Mouse (Mus musculus) forebrain, embryonic 12.5 days (tissue): ENCODE results near the gene Vstm2l. TPM values are rescaled to one million over a fixed set of nuclear protein-coding genes. Genes with fewer than 3 reads are reported as not detected.

Experiments used
- ATAC-seq: fragments of 200-750 bp; cut with Nextera tagmentation; 2 replicates; pipeline ENCODE4 v1.8.0; 2017; ENCODE audit warnings: moderate TSS enrichment; ENCODE audit not compliant: low FRiP score
- H3K27ac ChIP-seq: fragments of 300-500 bp; sonication (generic); 2 replicates; pipeline ENCODE4 v1.5.1; 2016; ENCODE audit warnings: mild to moderate bottlenecking
- H3K27me3 ChIP-seq: fragments of 300-500 bp; sonication (generic); 2 replicates; pipeline ENCODE4 v1.6.1; 2016; ENCODE audit warnings: mild to moderate bottlenecking
- H3K36me3 ChIP-seq: fragments of 300-500 bp; sonication (generic); replicated peaks from 2 replicates; pipeline ENCODE4 v1.6.1; 2016; ENCODE audit warnings: mild to moderate bottlenecking
- H3K4me1 ChIP-seq: fragments of 300-500 bp; sonication (generic); 2 replicates; pipeline ENCODE4 v1.6.1; 2016
- H3K4me2 ChIP-seq: fragments of 300-500 bp; sonication (generic); 2 replicates; pipeline ENCODE4 v1.6.1; 2016; ENCODE audit warnings: mild to moderate bottlenecking, moderate library complexity
- H3K4me3 ChIP-seq: fragments of 300-500 bp; sonication (generic); replicated peaks from 2 replicates; pipeline ENCODE4 v1.5.1; 2016; ENCODE audit warnings: mild to moderate bottlenecking
- H3K9ac ChIP-seq: fragments of 300-500 bp; sonication (generic); 2 replicates; pipeline ENCODE4 v1.6.1; 2016; ENCODE audit warnings: mild to moderate bottlenecking
- H3K9me3 ChIP-seq: fragments of 300-500 bp; sonication (generic); 2 replicates; pipeline ENCODE4 v1.6.1; 2016
- WGBS: fragments of 180-500 bp; shearing (Covaris S2); methylation state at CpG from one replicate; pipeline ENCODE4 v1.1.7; 2016; 5-methylcytosine and 5-hydroxymethylcytosine counted together
- polyA plus RNA-seq: library from polyadenylated mRNA; unstranded; fragments of >200 nt; fragmentation: Nextera tagmentation; extraction: Ambion mirVana; gene quantifications from 2 replicates; pipeline ENCODE4 v1.2.1, GENCODE M21; 2016

The Vstm2l gene
- polyA plus RNA-seq, result 3.5 TPM in 2 replicates

GRCm38 (mm10) chr2:157914105-157914764, at the start of gene Vstm2l:
Vstm2l (plus strand) TSS chr2:157914653.
- WGBS, result 3% methylated on average over 51 of the region's 62 CpGs
- H3K9me3 ChIP-seq, result no peaks in the 10 kb centered on the region
- ATAC-seq, result peak; percentile 76
- H3K36me3 ChIP-seq, result no peaks in the 10 kb centered on the region
- peak within 1 kb of the TSS; percentile 66 for H3K4me2 ChIP-seq
- H3K9ac ChIP-seq, result peak within 1 kb of the TSS; percentile 62
- peak within 1 kb of the TSS; percentile 36; the same call in 1 of the 2 replicates for H3K27ac ChIP-seq
- peak within 1 kb of the TSS; percentile 51 for H3K4me3 ChIP-seq
- peaks cover 70% of the 10 kb centered on the region for H3K27me3 ChIP-seq
- H3K4me1 ChIP-seq, result peaks cover 23% of the 10 kb centered on the region

GRCm38 (mm10) chr2:157867126-157867525, 47.3 kb upstream of the Vstm2l start:
- ATAC-seq, result no peak
- H3K9me3 ChIP-seq, result no peaks in the 10 kb centered on the region
- peaks cover 9% of the 10 kb centered on the region for H3K36me3 ChIP-seq
- no peaks in the 10 kb centered on the region for H3K27me3 ChIP-seq
- no peaks in the 10 kb centered on the region for H3K4me1 ChIP-seq
- no peak overlapping the region for H3K4me3 ChIP-seq
- no peak overlapping the region for H3K4me2 ChIP-seq
- H3K27ac ChIP-seq, result no peak overlapping the region
- 88% methylated on average over 3 of the region's 3 CpGs for WGBS
- H3K9ac ChIP-seq, result no peak overlapping the region

- Histone ChIP-seq H3K9me3 (no peaks in the 10 kb centered on the region), H3K9ac (no peak overlapping the region), H3K27me3 (no peaks in the 10 kb centered on the region), H3K27ac (no peak overlapping the region), H3K4me1 (no peaks in the 10 kb centered on the region), H3K4me3 (no peak overlapping the region), H3K4me2 (no peak overlapping the region), H3K36me3 (peaks cover 15% of the 10 kb centered on the region)
- WGBS, result 90% methylated on average over 6 of the region's 6 CpGs
- ATAC-seq, result no peak
These were observed 44.2 kb upstream of the Vstm2l start for GRCm38 (mm10) chr2:157870247-157870646.

- Histone ChIP-seq H3K4me3 (no peak overlapping the region), H3K27ac (no peak overlapping the region), H3K27me3 (no peaks in the 10 kb centered on the region), H3K9me3 (no peaks in the 10 kb centered on the region), H3K9ac (no peak overlapping the region), H3K36me3 (peaks cover 15% of the 10 kb centered on the region), H3K4me2 (no peak overlapping the region), H3K4me1 (no peaks in the 10 kb centered on the region; the same call in 1 of the 2 replicates)
- ATAC-seq, result no peak
- 79% methylated on average over 6 of the region's 6 CpGs for WGBS
These were observed 41.2 kb upstream of the Vstm2l start for GRCm38 (mm10) chr2:157873223-157873622.

GRCm38 (mm10) chr2:157873691-157874090, 40.8 kb upstream of the Vstm2l start:
- Histone ChIP-seq H3K36me3 (peaks cover 15% of the 10 kb centered on the region), H3K27me3 (no peaks in the 10 kb centered on the region), H3K4me2 (no peak overlapping the region), H3K4me3 (no peak overlapping the region), H3K27ac (no peak overlapping the region), H3K9ac (no peak overlapping the region), H3K9me3 (no peaks in the 10 kb centered on the region), H3K4me1 (no peaks in the 10 kb centered on the region; the same call in 1 of the 2 replicates)
- ATAC-seq, result no peak
- 92% methylated on average over 1 of the region's 1 CpGs for WGBS

- WGBS, result 63% methylated on average over 8 of the region's 8 CpGs
- H3K36me3 ChIP-seq, result peaks cover 15% of the 10 kb centered on the region
- H3K4me3 ChIP-seq, result no peak overlapping the region
- H3K4me1 ChIP-seq, result no peaks in the 10 kb centered on the region; the same call in 1 of the 2 replicates
- H3K27ac ChIP-seq, result peak overlapping the region; percentile 50
- no peak overlapping the region for H3K4me2 ChIP-seq
- H3K27me3 ChIP-seq, result no peaks in the 10 kb centered on the region
- H3K9me3 ChIP-seq, result no peaks in the 10 kb centered on the region
- H3K9ac ChIP-seq, result no peak overlapping the region
- no peak for ATAC-seq
These were observed 39.3 kb upstream of the Vstm2l start for GRCm38 (mm10) chr2:157875111-157875510.

- peaks cover 4% of the 10 kb centered on the region for H3K36me3 ChIP-seq
- ATAC-seq, result no peak
- 96% methylated on average over 3 of the region's 3 CpGs for WGBS
- H3K4me2 ChIP-seq, result no peak overlapping the region
- peaks cover 18% of the 10 kb centered on the region for H3K4me1 ChIP-seq
- H3K9ac ChIP-seq, result no peak overlapping the region
- H3K9me3 ChIP-seq, result no peaks in the 10 kb centered on the region
- no peak overlapping the region; the same call in 1 of the 2 replicates for H3K27ac ChIP-seq
- no peaks in the 10 kb centered on the region for H3K27me3 ChIP-seq
- no peak overlapping the region for H3K4me3 ChIP-seq
These were observed 37.1 kb upstream of the Vstm2l start for GRCm38 (mm10) chr2:157877394-157877793.

- no peaks in the 10 kb centered on the region for H3K27me3 ChIP-seq
- H3K9ac ChIP-seq, result no peak overlapping the region
- H3K4me3 ChIP-seq, result no peak overlapping the region
- 63% methylated on average over 5 of the region's 5 CpGs for WGBS
- no peak for ATAC-seq
- no peak overlapping the region for H3K27ac ChIP-seq
- no peak overlapping the region for H3K4me2 ChIP-seq
- peaks cover 18% of the 10 kb centered on the region for H3K4me1 ChIP-seq
- no peaks in the 10 kb centered on the region; the same call in 1 of the 2 replicates for H3K36me3 ChIP-seq
- no peaks in the 10 kb centered on the region for H3K9me3 ChIP-seq
These were observed 36.5 kb upstream of the Vstm2l start for GRCm38 (mm10) chr2:157877967-157878366.

- Histone ChIP-seq H3K36me3 (peaks cover 17% of the 10 kb centered on the region), H3K4me1 (peaks cover 32% of the 10 kb centered on the region), H3K9ac (no peak overlapping the region), H3K4me3 (no peak overlapping the region), H3K9me3 (no peaks in the 10 kb centered on the region), H3K27ac (peak overlapping the region; percentile 57), H3K4me2 (no peak overlapping the region), H3K27me3 (no peaks in the 10 kb centered on the region)
- 21% methylated on average over 11 of the region's 11 CpGs for WGBS
- peak; percentile 60; the same call in 1 of the 2 replicates for ATAC-seq
These were observed 32.5 kb upstream of the Vstm2l start for GRCm38 (mm10) chr2:157881939-157882338.

GRCm38 (mm10) chr2:157887275-157888025, 27.0 kb upstream of the Vstm2l start:
- Histone ChIP-seq H3K9me3 (no peaks in the 10 kb centered on the region), H3K4me3 (no peak overlapping the region), H3K4me1 (peaks cover 45% of the 10 kb centered on the region), H3K27me3 (no peaks in the 10 kb centered on the region), H3K9ac (no peak overlapping the region), H3K4me2 (no peak overlapping the region), H3K27ac (peak overlapping the region; percentile 68), H3K36me3 (peaks cover 29% of the 10 kb centered on the region)
- WGBS, result 19% methylated on average over 10 of the region's 10 CpGs
- ATAC-seq, result no peak

GRCm38 (mm10) chr2:157891166-157891565, 23.3 kb upstream of the Vstm2l start:
- no peak overlapping the region for H3K4me3 ChIP-seq
- WGBS, result 83% methylated on average over 6 of the region's 6 CpGs
- no peak overlapping the region for H3K4me2 ChIP-seq
- H3K9me3 ChIP-seq, result no peaks in the 10 kb centered on the region
- ATAC-seq, result no peak
- peaks cover 39% of the 10 kb centered on the region for H3K4me1 ChIP-seq
- no peak overlapping the region for H3K27ac ChIP-seq
- no peaks in the 10 kb centered on the region for H3K27me3 ChIP-seq
- H3K36me3 ChIP-seq, result peaks cover 12% of the 10 kb centered on the region; the same call in 1 of the 2 replicates
- no peak overlapping the region for H3K9ac ChIP-seq

GRCm38 (mm10) chr2:157897131-157897530, 17.3 kb upstream of the Vstm2l start:
- Histone ChIP-seq H3K4me3 (no peak overlapping the region), H3K36me3 (0 out of 2 replicates have a peak, but pooled peaks cover under 1% of the 10 kb centered on the region), H3K9ac (no peak overlapping the region), H3K27ac (no peak overlapping the region), H3K4me2 (no peak overlapping the region), H3K9me3 (no peaks in the 10 kb centered on the region), H3K4me1 (no peaks in the 10 kb centered on the region), H3K27me3 (peaks cover 8% of the 10 kb centered on the region; the same call in 1 of the 2 replicates)
- ATAC-seq, result no peak
- WGBS, result 77% methylated on average over 4 of the region's 4 CpGs
